Mouse (Mus musculus) megakaryocyte, adult 5-6 weeks (primary cell): ENCODE data around the gene Bbs9. TPM values are rescaled to one million over a fixed set of nuclear protein-coding genes. Genes with fewer than 3 reads are reported as not detected.
"Not testable (repeated sequence)": the region's sequence is repeated elsewhere in the genome, so short reads cannot be mapped to it uniquely, and the experiment has no call there.

Experiments
- ATAC-seq: 2 replicates; pipeline ENCODE4 v1.8.0; 2016; ENCODE audit warnings: mild to moderate bottlenecking, inconsistent platforms; ENCODE audit not compliant: poor library complexity, severe bottlenecking
- total RNA-seq, 2 experiments: library from RNA; stranded (forward) in 1 of 2; stranded (reverse) in 1 of 2; fragments of 153-499, 151-499 nt in 1 of 2; fragments of 221-1000, 200-1000 nt in 1 of 2; gene quantifications; 2 replicates each; pipeline versions ENCODE4 v1.2.3 to v1.2.4; 2015 to 2017

Gene Bbs9
- total RNA-seq, 2 experiments from 2014 or later: 7.3 to 8.2 TPM

DNA sequence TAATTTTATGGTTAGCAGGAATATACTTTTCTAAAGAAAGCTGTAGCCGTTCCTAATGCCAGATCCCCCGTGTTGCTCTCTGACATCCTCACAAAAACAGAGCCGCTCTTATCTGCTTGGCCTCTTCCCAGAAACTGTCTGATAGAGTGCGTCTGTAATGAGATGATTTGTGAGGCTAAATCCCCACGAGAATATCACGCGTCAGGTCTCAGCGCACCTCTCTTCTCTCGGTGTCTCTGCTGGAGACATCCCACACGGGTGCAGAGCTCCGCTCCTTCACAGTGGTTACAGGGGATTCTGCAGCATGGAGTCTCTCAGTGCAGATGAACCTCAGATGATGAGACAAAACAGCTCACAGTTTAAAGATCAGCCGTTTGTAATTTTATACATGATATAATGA is 204.5 kb downstream of the Bbs9 start:
- no peak for ATAC-seq

DNA sequence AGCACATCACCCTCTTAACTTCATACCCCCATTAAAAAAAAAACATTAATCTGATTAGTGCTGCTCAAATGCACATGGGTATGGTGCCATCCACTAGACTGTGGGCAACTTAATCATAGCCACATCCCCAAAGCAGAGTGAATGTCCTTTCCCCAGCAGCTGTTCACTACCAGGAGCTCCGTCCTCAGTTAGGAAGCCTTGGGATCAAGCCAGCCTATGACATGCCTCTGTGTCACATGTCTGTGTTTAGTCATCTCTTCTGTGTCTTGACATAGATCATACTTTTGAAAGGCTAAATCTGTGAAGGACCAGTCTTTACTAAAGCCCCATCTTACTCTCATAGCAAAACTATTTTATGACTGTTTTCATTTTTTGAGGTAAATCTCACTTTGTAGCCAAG is 205.0 kb downstream of the Bbs9 start:
- no peak for ATAC-seq

DNA sequence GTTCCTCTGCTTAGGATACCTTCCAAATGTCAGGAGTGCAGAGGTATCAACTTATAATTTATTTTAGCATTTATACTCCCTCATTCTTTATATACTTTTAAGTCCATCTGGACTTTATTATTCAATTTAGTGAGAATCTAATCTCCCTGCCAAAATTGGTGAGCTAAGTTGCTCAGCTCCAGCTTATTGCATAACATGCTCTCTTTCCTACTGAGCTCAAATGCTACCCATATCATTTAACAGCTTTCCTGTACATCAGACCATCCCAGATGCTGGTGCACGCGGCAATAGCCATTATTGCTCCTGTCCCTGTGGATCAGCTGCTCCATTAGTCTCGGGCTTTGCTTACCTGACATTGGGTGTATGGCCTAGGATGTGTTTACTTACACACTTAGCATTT is 208.3 kb downstream of the Bbs9 start:
- ATAC-seq: no peak

DNA sequence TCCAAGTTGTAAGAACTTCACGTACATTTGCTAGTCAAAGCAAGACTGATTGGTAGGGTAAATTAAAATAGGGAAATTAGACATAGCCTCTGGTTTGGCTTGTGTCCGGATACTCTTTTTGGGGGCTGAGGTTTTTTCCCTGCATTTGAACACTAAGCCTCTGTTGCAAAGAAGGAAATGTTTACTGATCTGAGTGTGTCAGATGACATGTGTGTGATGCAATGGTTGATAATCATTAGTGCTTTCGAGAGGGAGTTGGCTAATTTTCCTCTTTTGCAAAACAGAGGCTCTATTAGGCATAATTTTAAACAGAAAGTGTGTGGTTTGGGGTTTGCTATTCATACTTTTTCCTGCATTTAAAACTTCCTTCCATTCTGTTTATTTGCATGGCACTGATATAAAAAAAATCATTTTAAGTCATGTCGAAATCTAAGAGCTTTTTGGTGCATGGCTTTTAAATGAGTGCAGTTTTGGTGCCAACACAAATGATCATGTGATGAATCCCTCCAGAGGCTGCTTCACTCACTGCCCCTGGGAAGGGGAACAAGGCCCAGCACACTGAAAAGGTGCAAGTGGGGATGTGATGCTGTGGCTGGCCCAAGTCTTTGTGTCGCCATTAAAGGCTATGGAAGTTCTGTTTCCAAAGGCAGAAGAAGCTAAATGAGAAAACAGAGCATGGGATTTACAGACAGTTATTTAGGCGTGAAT is 211.4 kb downstream of the Bbs9 start:
- peak; percentile 75 for ATAC-seq

DNA sequence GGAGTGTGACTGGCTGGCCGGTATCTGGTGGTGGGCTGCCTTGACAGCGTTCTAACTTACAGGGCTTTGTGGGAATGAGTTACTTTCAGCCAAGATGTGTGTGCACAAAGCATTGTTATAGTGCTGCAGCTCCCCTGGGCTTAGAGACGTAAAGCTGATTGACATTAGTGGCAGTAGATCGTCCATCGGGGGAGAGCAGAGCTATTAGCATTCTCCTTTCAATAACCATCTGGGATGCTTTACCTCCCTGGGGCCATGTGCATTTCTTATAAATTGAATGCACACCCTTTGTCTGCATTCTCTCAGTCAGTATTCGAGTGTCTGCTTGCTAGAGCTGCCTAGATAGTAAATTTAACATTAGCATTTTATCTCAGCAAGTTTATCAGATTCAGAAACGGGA is 214.7 kb downstream of the Bbs9 start:
- ATAC-seq: no peak

DNA sequence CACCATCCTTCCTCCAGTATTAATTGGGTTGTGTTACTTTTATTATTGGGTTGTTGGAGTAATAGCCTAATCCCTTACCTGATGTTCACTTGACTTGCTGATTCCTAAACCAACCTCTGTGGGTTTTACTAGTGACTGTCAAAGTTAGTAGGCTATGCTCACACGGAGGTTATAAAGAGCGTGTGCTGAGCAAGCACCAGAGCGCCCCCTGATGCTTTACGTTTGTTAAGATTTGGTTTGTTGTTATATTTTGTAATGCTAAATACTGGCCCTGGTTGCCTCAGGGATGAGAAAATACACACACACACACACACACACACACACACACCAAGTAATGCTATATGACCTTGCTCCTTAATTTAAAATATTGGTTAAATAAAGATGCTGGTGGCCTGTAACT is 219.9 kb downstream of the Bbs9 start:
- no peak for ATAC-seq

DNA sequence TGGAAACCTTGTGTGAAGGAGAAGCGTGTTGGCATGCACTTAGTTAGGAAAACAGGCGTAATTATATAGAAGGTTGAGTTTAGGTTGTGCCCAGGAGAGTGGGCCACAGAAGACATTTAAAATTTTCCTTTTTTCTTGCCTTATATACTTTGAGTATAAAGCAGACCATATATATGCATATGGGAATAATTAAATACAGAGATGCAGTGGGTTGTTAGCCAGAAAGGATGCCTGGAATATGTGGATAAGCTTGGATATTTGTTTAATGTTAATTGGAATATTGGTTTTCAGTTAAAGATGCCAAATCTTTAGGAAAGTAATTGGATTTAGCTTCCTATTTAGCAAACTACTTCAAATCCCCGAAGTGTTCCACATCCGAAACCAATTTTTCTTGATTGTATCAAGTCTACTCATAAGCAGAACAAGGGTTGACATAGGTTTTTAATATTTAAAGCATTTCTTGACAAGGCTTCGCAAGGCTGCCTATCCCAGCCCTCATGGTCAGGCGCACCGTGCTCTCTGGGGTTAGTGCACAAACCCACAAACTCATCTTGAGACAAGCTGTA is 221.4 kb downstream of the Bbs9 start:
- no peak for ATAC-seq

DNA sequence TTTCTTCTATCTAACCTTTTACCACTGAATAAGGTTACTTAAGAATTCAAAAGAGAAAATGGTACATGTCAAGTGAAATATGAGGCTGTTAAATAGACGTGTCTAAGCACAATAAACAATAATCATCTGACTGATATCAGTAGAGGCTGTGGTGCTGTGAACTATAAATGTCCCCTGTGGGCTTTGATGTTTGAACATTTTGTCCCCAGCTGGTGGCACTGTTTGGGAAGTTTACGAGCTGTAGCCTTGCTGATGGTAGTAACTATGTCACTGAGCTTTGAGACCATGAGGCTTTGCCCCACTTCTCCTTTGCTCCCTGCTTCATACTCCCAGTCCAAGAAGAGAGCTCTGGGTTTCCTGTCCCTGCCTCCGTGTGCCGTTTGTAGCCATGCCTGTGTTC is 222.3 kb downstream of the Bbs9 start:
- no peak for ATAC-seq

DNA sequence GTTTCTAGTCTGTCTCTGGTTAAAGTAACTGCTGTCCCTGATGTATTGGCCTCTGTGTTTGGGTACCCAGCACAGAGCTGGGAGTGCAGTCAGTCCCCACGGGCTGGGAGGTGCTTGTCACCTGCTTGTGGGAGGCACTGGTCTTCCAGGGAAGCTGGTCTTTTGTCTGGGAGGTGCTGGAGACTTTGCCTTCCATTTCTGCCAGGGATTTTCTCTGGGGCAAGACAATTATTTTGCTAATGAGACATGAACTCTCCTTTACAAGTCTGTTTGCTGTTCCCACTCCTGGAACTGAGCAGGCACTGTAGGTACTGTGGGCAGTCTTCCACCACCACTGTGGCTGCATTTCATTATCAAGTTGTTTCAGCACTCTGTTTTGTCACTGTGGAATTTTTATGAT is 223.0 kb downstream of the Bbs9 start:
- ATAC-seq: no peak

DNA sequence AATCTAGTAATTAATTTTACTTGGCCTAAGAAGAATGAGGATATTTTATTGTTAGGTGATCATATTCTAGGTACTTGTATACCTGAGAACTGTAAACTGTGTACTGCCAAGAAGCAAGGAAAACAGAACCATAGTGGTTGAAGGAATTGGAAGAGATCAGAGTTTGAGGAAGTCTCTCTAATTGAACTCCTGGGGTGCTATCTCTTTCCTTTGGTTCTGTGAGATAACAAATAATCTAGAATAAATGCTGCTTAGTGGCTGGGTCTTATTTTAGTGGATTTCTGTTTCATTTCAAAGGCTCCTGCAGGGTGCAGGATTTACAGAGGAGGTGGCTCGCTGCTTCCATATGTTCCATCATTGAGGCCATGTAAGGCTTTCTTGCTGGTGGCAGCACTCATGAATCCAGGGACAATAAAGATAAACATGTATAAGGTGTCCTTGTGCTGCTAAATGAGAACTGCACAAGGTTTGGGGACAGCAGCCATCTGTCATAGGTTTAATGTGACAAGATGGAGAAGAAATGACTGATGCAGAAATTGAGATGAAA is 226.6 kb downstream of the Bbs9 start:
- no peak for ATAC-seq

DNA sequence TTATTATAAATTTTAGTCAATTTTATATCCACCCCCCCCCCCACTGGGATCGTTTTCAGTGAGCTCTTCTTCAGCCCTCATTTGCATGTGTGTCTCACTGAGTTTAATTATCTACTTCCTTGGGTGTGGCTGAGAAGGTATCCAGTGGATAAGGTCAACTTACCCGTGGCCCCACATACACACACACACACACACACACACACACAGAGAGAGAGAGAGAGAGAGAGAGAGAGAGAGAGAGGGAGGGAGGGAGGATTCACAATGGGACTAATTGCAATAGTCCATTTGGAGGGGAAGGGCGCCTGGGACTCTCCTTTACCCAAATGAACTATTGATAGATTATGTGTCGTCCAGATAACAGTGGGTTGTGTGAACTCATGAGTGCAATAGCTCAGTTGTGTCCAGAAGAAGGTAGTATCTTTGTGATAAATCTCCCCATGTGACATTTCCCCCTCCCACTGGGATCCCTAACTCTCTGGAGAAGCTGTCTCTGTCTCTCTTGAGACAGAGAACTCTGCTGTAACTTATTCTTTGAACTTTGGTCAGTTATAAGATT is 227.4 kb downstream of the Bbs9 start:
- no peak for ATAC-seq

DNA sequence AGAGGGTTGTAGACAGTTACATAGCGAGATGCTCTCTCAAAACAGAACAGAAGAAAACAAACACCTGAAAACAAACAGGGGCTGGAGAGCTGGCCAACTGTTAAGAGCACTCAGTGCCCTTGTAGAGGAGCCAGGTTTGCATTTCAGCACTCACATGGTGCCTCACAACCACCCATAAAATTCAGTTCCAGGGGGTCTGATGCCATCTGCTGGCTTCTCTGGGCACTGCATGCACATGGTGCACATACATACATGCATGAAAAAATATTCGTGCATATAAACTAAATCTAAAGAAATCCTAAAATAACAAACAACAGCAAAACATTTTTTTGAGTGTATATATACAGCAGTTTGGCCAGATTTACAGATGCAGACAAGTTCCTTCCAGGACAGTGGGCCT is 228.0 kb downstream of the Bbs9 start:
- ATAC-seq: no peak

DNA sequence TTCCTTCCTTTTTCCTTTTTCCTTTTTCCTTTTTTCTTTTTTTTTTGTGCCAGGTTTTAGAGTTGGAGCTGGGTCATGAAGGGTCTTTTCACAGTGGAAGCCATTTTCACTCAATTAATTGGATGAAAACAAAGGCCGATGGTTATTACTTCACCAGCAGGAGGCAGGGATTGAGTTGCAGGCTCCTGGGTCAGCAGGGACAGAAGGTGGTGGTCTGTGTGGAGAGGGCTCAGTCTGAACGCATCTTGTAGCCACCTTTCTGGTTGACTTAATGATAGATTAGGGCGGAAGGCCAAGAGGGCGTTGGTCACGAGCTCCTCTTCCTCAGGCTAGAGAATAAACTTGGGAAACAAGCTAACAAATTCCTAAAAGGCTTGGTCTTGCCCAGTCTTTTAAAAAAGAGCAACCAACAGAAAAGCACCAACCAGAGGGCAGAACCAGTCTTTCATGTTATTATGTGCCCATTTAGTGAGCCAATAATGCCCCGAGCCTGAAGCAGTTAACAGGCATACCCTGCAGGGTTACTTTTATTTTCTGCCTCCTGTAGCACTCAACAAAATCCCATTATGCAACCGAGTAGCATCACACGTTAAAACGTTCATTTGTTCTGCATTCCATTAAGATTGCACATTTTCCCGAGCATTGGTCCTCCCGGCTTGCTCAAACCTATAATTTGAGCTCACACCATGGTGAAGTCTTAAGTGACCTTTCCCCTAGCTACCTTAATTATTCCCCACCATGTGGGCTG is 231.8 kb downstream of the Bbs9 start:
- ATAC-seq: no peak

DNA sequence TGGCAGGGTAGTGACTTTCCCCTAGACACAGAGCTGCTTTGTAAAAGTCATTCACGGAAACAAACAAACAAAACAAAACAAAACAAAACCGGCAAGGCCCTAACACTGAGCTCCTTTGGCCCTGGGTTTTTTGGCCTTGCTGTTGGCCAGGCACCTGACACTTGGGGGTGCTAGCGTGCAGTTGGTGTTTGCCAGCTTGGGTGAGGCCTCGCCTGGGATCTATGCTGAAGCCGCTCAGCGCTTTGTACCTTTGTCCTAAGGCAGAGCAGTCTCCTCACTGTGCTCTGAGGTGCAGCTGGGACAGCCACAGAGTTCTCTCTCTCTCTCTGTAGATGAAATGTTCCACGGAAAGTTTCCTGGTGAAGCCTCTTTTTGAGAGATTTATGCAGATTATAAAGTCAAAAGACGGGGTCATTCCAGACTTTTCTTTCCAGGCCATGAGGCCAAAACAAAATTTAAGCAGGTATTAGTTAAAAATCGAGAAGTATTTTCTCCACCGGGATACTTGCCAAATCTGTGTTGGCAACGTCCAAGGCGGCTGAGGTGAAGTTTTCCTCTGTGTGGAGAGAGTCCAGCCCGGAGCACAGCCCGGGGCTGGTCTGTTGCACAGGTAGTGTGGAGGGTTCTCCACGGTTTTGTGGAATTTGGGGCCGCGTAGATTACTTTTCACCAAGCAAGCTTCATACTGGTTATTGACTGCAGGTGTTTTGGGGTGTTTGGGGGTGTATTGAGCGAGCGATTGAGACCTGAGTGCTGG is 233.6 kb downstream of the Bbs9 start:
- ATAC-seq: 0 out of 2 replicates have a peak, but pooled peaks have one; percentile 52

DNA sequence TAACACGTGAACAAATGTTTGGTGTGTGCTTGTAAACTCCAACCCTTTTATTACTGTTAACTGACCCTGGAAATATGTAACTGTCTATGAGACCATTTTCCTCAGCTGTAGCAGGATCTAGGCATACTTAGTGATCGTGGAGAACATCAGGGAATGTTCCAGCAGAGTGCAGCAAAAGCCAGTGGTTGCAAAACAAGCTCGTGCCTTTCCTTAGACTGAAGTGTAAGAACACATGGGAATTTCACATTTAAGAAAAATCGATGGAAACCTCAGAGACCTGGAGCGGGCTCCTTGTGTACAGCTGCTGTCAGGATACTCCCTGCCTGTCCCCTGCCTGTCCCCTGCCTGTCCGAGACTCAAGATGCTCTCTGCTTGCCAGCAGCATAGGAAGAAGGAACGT is 234.5 kb downstream of the Bbs9 start:
- ATAC-seq: no peak

DNA sequence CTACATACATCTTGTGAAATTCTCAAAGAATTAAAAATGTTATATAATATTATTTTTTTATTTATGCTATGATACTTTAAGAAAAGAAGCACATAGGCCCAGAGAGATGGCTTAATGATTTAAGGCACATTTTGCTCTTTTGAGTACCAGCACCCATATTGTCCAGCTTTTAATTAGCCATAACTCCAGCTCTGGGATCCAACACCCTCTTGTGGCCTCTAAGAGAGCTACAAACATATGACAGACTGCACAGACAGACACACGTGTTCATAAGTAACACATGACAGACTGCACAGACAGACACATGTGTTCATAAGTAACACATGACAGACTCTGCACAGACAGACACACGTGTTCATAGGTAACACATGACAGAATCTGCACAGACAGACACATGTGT is 235.8 kb downstream of the Bbs9 start:
- no peak for ATAC-seq

DNA sequence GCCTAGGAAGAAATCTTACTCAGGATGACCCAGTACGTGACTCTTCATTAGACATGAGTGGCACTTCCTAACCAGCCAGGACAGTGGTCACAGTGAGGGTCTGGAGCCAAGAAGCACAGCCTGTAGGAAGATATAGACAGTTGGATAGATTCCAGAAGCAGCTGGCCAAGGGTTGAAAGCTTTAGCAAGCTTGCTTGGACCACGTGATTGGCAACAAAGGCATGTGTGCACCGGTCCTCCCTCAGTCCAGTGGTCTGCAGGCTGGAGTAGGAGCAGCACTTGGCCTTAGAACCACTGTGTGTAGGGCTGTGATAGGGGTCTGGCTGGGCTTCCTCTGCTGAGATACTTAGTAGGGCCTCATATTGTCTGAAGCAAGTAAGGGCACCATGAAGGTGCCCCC is 237.2 kb downstream of the Bbs9 start:
- no peak for ATAC-seq

DNA sequence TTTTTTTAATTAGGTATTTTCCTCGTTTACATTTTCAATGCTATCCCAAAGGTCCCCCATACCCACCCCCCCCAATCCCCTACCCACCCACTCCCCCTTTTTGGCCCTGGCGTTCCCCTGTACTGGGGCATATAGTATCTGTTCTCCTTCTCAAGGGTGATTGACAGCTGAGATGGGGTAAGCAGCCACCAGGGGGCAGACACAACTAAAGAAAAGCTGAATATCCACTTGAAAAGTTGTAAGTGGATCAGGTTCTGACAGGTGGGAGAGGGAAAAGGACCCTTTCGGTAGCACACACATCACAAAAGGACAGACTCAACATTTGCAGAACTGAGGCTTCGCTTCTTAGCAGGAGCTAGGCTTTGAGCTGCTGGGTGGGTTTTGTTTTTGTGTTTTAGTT is 237.8 kb downstream of the Bbs9 start:
- not testable (repeated sequence) for ATAC-seq

DNA sequence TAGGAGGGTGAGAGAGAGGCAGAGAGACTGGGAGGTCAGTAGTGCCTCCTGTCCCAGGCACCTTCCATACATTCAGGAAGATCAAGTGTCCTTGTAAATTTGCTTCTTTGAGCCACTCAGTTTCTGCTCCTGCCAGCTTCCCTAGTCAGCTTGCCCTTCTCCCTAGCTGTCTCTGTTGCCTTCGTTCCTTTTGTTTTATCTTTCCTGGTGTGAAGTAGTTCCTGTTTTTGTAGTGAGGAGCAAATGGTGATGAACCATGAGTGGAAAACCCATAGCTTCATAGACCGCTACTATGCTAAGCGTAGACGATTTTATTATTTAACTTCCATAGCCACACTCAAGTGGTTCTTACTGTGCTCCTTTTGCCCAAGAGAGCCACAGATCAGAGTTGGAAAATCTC is 242.1 kb downstream of the Bbs9 start:
- ATAC-seq: no peak

DNA sequence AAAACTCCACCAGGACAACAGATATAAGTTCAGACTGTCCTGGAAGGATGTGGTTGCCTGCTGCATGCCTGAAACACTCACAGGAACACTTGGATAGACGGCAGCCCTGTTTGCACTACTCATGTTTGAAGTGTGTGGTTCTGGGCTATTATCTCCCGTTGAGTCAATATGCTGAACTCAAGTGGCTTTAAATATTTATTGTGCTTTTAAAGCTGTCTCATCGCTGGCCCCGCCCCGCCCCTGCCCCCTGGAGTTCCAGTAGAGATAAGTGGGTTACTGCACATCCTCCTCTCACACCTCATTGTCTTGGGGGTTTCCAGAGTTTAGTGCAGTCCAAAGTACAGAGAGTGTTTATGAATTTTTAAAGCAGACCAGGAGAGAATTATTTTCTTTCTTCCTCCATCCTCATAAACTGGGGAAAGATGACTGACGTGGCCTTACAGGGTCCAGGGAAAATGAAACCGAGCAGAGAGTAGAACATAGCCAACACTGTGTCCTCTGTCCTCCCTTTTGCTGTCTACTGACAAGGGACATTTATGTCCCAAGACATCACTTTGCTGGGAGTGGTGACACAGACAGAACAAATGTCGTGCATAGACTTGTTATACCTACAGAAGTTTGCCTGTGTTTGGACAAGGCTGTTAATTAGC is 242.8 kb downstream of the Bbs9 start:
- no peak for ATAC-seq
